Mouse (Mus musculus) small intestine, adult 2 months (tissue): ENCODE data around the gene Zfp800. TPM values are rescaled to one million over a fixed set of nuclear protein-coding genes. Genes with fewer than 3 reads are reported as not detected.

Source experiments
- H3K27ac ChIP-seq: fragments of 200-500 bp; 2 replicates; pipeline ENCODE4 v1.5.1; 2012; ENCODE audit warnings: low read depth, low read length, control low read depth, inconsistent platforms; ENCODE audit not compliant: insufficient read depth
- H3K27me3 ChIP-seq: fragments of 200-500 bp; 2 replicates; pipeline ENCODE4 v1.6.1; 2012; ENCODE audit warnings: mild to moderate bottlenecking, moderate library complexity, low read length, inconsistent platforms; ENCODE audit not compliant: control insufficient read depth, insufficient read depth
- H3K36me3 ChIP-seq: fragments of 200-500 bp; 2 replicates; pipeline ENCODE4 v1.6.1; 2012; ENCODE audit warnings: mild to moderate bottlenecking, low read length, control low read depth, inconsistent platforms; ENCODE audit not compliant: control insufficient read depth, insufficient read depth
- H3K4me1 ChIP-seq: fragments of 200-500 bp; 2 replicates; pipeline ENCODE4 v1.6.1; 2012; ENCODE audit warnings: low read length, inconsistent platforms, mixed read lengths; ENCODE audit not compliant: control insufficient read depth, insufficient read depth, insufficient read length
- H3K4me3 ChIP-seq: fragments of 200-500 bp; 2 replicates; pipeline ENCODE4 v1.5.1; 2012; ENCODE audit warnings: low read depth, mild to moderate bottlenecking, control low read depth, inconsistent platforms, low read length, moderate library complexity
- CTCF ChIP-seq: fragments of 200-500 bp; IDR thresholded peaks from 2 replicates; pipeline ENCODE4 v1.5.1; 2012; ENCODE audit warnings: low read depth, mild to moderate bottlenecking, control low read depth, inconsistent platforms, low read length, moderate library complexity, mixed read lengths; ENCODE audit not compliant: insufficient replicate concordance, insufficient read length; ENCODE audit errors: extremely low read depth
- POLR2A ChIP-seq: fragments of 200-500 bp; IDR thresholded peaks from 2 replicates; pipeline ENCODE4 v1.6.1; 2012; ENCODE audit warnings: low read depth, mild to moderate bottlenecking, control low read depth, inconsistent platforms, low read length, moderate library complexity
- WGBS: fragments of 180-500 bp; shearing (Covaris S2); methylation state at CpG from one replicate; pipeline ENCODE4 v1.1.7; 2018; 5-methylcytosine and 5-hydroxymethylcytosine counted together
- polyA plus RNA-seq: library from polyadenylated mRNA; depleted of rRNA; stranded (reverse); fragments of >200 nt; gene quantifications from 2 replicates; pipeline ENCODE4 v1.2.3, GENCODE M21; 2012

Zfp800 gene
- polyA plus RNA-seq, 1 experiment, result 3.1 TPM

DNA sequence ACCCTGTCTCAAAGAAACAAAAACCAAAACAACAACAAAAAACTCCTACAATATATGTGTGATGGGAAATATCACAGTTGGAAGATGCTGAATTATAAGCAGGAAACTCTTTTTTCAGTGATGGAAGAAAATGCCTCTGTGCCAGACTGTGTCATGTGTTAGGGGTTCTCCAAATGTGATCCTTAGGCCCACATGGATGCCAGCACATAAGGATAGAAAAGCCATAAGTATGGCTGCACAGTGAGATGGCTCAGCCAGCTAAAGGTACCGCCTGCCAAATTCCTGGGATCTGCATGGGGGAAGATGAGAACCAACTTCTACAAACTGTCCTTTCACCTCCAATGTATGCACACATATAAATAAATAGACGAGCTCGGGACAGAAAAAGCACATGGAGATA lies 82.6 kb downstream of the Zfp800 start:
- no peaks in the 10 kb centered on the region for H3K36me3 ChIP-seq
- TF ChIP-seq CTCF (no peak), POLR2A (no peak)
- 86% methylated on average over 3 of the region's 3 CpGs for WGBS

DNA sequence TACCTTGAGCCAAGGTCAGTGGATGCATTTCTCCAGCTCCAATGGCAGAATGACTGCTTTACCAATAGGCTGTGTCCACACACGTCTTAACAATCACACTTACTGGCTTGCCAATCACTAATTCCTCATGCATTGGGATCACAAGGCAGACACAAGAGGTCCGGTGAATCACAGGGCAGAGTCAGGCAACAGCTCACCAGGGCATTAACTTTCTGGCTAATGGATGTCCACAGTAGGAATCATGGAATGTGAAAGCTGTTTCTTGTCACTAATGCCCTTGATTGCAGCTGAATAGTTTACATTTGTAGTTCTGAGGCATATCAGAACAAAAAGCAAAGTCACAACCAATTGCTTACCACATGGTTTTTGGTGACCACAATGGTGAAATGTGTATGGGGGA lies 85.7 kb downstream of the Zfp800 start:
- H3K27me3 ChIP-seq, result no peaks in the 10 kb centered on the region
- H3K36me3 ChIP-seq, result no peaks in the 10 kb centered on the region
- H3K4me1 ChIP-seq, result no peaks in the 10 kb centered on the region
- no peak overlapping the region for H3K27ac ChIP-seq
- no peak overlapping the region for H3K4me3 ChIP-seq
- TF ChIP-seq POLR2A, result no peak
- TF ChIP-seq CTCF, result no peak
- WGBS, result 68% methylated on average over 2 of the region's 2 CpGs

More for the DNA sequence above, 82.6 kb downstream of the Zfp800 start:
- no peak overlapping the region for H3K4me3 ChIP-seq
- no peaks in the 10 kb centered on the region for H3K27me3 ChIP-seq
- no peaks in the 10 kb centered on the region for H3K4me1 ChIP-seq
- no peak overlapping the region for H3K27ac ChIP-seq

DNA sequence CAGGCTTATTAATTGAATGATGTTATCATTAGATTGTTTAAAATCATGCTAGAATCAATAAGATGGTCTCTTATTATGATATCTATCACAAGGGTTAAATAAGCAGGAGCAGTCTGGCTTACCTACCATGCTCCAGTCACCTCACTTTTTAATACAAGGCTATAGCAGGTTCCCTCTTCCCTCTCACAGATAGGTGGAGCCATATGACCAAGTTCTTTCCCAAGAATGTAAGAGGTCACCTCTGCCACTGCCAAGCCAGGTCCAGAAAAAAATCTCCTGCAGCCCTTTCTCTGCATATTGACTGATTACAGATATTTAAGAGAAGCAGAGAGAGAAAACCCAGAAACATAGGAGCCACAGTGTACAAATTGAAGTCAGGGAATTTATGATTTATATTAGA lies 88.1 kb downstream of the Zfp800 start:
- H3K27me3 ChIP-seq, result no peaks in the 10 kb centered on the region
- no peaks in the 10 kb centered on the region for H3K36me3 ChIP-seq
- H3K4me1 ChIP-seq, result no peaks in the 10 kb centered on the region
- H3K4me3 ChIP-seq, result no peak overlapping the region
- TF ChIP-seq CTCF (no peak), POLR2A (no peak)
- H3K27ac ChIP-seq, result no peak overlapping the region

DNA sequence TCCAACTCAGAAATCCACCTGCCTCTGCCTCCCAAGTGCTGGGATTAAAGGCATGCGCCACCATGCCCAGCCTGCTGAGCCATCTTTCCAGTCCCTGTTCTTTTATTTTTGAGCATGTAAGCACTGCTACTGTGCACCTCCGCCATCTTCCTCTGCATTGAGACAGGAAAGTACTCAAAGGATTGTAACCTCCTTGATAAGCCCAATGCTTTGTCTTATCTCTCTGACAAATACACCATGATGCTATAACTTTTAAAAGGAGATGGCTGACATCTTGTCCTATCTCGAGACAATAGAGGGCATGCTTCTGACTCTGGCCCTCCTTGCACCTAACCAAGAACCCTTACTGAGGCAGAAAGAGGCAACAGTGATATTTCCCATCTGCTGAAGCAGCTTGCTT lies 88.9 kb downstream of the Zfp800 start:
- Histone ChIP-seq H3K36me3 (no peaks in the 10 kb centered on the region), H3K27me3 (no peaks in the 10 kb centered on the region), H3K4me1 (no peaks in the 10 kb centered on the region), H3K4me3 (no peak overlapping the region), H3K27ac (no peak overlapping the region)
- TF ChIP-seq POLR2A (no peak), CTCF (no peak)
- 75% methylated on average over 3 of the region's 3 CpGs for WGBS

DNA sequence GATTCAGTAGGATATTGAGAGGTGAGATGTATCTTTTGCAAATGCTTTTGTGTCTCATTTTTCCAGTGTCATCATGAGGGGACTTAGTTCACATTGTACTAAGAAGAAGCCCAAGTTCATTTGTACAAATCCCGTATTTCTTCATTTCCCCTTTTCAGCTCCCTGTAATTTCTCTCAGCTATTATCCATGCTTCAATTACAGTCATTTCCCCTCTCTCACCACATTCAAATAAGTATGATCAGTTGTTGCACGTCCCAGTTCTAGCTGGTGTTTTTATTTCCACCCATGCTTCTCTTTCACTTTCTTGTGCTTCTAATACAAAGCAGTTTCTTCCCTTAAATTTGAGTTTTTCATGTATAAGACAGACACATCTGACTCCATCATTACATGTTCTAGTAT lies 91.1 kb downstream of the Zfp800 start:
- Histone ChIP-seq H3K27me3 (no peaks in the 10 kb centered on the region), H3K4me1 (no peaks in the 10 kb centered on the region), H3K27ac (no peak overlapping the region), H3K36me3 (no peaks in the 10 kb centered on the region), H3K4me3 (no peak overlapping the region)
- 63% methylated on average over 2 of the region's 2 CpGs for WGBS
- TF ChIP-seq POLR2A (no peak), CTCF (no peak)

DNA sequence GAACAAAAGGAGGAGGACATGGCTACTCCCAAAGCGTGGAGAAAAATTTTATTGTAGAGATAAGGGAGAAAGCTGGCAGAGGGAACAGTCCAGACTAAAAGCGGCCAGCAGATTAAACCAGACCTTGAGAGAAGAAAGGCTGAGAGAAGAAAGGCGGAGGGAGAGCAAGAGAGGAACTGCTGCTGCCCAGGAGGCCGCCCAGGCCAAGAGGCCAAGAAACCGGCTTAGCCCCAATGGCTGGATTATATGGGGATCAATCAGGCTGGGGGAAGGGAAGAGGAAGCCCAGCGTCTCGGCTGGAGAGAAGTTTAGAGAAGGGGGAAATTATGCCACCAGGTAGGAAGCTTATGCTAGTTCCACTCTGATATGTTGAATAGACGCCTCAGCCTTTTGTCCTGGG lies 101.5 kb downstream of the Zfp800 start:
- Histone ChIP-seq H3K4me1 (no peaks in the 10 kb centered on the region), H3K4me3 (no peak overlapping the region), H3K27me3 (no peaks in the 10 kb centered on the region), H3K27ac (no peak overlapping the region), H3K36me3 (no peaks in the 10 kb centered on the region)
- TF ChIP-seq CTCF (no peak), POLR2A (no peak)
- WGBS, result 27% methylated on average over 8 of the region's 8 CpGs

DNA sequence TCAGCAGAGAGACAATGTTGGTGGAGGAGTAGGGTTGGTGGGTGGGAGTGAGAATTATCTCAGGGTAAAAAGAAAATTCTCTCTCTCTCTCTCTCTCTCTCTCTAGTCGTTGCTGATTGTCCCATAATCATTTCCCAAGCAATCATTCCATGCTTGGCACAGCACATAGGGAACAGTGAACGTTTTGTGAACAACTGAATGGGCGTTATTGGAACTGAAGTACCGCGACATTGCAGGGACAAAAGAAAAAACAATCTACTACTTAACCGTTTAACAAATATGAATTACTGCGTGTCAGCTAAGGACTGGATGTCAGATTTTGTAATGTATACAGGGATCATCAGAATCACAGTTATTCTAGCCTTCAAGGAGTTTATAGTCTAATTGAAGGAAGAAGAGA lies 102.2 kb downstream of the Zfp800 start:
- WGBS, result 73% methylated on average over 7 of the region's 7 CpGs
- Histone ChIP-seq H3K27me3 (no peaks in the 10 kb centered on the region), H3K27ac (no peak overlapping the region), H3K4me1 (no peaks in the 10 kb centered on the region), H3K4me3 (no peak overlapping the region), H3K36me3 (no peaks in the 10 kb centered on the region)
- no peak for TF ChIP-seq CTCF
- TF ChIP-seq POLR2A, result no peak

DNA sequence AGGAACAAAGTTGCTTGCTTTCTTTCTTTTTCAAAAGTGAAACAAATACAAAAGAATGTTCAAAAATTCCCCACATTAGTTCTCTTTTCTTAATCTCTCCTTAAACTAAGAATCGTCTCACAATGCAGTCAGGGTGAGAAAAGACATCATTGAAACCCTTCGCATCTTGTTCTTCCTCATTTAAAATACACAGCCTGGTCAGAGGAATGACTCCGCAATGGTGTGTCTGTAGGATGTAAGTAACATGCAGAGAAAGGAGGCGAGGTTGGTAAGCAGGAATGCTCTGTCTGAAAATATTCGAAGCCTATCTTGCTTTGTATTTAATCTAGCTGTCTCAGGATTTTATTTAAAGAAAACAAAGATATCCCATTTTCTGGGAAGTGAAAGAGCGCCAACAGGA lies 105.0 kb downstream of the Zfp800 start:
- TF ChIP-seq POLR2A, result no peak
- Histone ChIP-seq H3K27me3 (no peaks in the 10 kb centered on the region), H3K27ac (no peak overlapping the region), H3K36me3 (no peaks in the 10 kb centered on the region), H3K4me3 (no peak overlapping the region), H3K4me1 (no peaks in the 10 kb centered on the region)
- WGBS, result 85% methylated on average over 6 of the region's 6 CpGs
